ENCODE assay signal across 10 mouse cellular contexts in the genomic region with DNA sequence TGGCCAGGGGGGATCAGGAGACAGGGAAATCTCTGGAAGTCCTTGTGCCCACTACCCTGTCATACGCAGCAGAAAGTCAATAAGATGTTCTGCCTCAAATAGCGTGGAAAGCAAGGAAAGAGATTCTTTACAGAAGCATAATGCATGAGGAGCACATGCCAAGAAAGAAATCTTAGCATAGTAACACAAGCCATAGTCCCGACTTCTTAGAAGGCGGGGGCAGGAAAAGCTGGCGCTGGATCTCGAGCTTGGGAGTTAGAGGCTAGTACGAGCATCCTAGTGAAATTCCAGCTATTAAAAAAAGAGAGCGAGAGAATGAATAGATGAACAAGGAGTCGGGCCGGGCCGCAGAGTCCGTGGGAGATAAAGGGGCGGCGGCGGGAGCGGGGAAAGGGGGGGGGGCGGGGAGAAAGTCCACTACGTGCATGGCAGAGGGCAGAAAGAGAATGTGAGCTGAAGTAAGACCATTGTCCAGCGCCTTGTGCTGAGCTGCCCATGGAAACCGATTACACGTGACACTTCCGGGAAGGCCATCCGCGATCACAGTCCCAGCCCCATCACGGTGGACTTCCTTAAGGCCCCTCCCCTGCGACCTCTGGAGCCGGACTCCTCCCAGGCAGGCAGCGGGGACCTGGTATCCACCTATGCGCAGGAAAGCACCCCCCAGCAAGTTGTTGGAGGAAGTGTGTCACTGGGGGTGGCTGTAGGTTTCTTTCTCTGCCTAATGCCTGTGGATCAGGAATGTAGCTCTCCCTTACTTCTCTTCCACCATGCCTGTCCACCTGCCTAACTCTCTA. TPM values are rescaled to one million over a fixed set of nuclear protein-coding genes. Genes with fewer than 3 reads are reported as not detected.
DNase-seq lines count a peak whose midpoint lies in the region; ATAC-seq lines count a peak whose summit lies in the region.
"Had no signal": no experiment of that assay in that cellular context is flagged by ENCODE, and none has a peak within 500 bp of the region (broad histone marks: within the 10 kb centered on the region; RNA-seq: fewer than 3 reads in every experiment).

No protein-coding gene starts in this region.

- H3K4me1 ChIP-seq in liver, embryonic 11.5 days (replicated peaks; ENCODE audit: control insufficient read depth, insufficient read depth, low read length): peaks cover 13% of the 10 kb centered on the region
- H3K4me1 ChIP-seq in midbrain, embryonic 15.5 days: peaks cover 8% of the 10 kb centered on the region

- ATAC-seq in liver, embryonic 11.5 days (replicated peaks; ENCODE audit: low FRiP score): peak; percentile 62
- peak; percentile 42; the same call in 1 of the 2 replicates for ATAC-seq in midbrain, embryonic 15.5 days (replicated peaks)

- WGBS in liver, embryonic 11.5 days: 16% methylated on average over 28 of the region's 29 CpGs
- 5% methylated on average over 29 of the region's 29 CpGs for WGBS in midbrain, embryonic 15.5 days

- H3K4me3 ChIP-seq in liver, embryonic 11.5 days (ENCODE audit: low read depth, low read length): peak overlapping the region; percentile 44
- H3K4me3 ChIP-seq in midbrain, embryonic 15.5 days: peak overlapping the region; percentile 34

- H3K27ac ChIP-seq in liver, embryonic 11.5 days (ENCODE audit: low read depth, low read length): no peak overlapping the region
- H3K27ac ChIP-seq in midbrain, embryonic 15.5 days: peak overlapping the region; percentile 27; the same call in 1 of the 2 replicates

- H3K36me3 ChIP-seq in liver, embryonic 11.5 days (ENCODE audit: control insufficient read depth, insufficient read depth, low read length): no peaks in the 10 kb centered on the region
- H3K36me3 ChIP-seq in midbrain, embryonic 15.5 days (replicated peaks): no peaks in the 10 kb centered on the region
- H3K36me3 ChIP-seq: G1E had no signal

- H3K9ac ChIP-seq in liver, embryonic 11.5 days (ENCODE audit: low read depth, low read length): peak overlapping the region; percentile 58
- peak overlapping the region; percentile 49 for H3K9ac ChIP-seq in midbrain, embryonic 15.5 days

- peak overlapping the region; percentile 69 for H3K4me2 ChIP-seq in liver, embryonic 11.5 days
- peak overlapping the region; percentile 72 for H3K4me2 ChIP-seq in midbrain, embryonic 15.5 days

- DNase-seq in gastrocnemius, adult 18-20 months (ENCODE audit: low spot score): peak; percentile 46
- DNase-seq in gastrocnemius, adult 8-10 months (ENCODE audit: low spot score in 2 of 2): no peak
- DNase-seq in adrenal gland, postnatal 25 days: peak; percentile 35
- peak; percentile 52 for DNase-seq in gastrocnemius, postnatal 25 days
- DNase-seq in induced T-regulatory cell, adult 2 months (ENCODE audit: low read depth): peak; percentile 61
- peak; percentile 49 for DNase-seq in liver, embryonic 11.5 days (ENCODE audit: low spot score)
- DNase-seq in layer of hippocampus, adult 9-11 months: no peak

- H3K9me3 ChIP-seq in liver, embryonic 11.5 days (ENCODE audit: control insufficient read depth, low read length): no peaks in the 10 kb centered on the region
- no peaks in the 10 kb centered on the region for H3K9me3 ChIP-seq in midbrain, embryonic 15.5 days
- H3K9me3 ChIP-seq: G1E had no signal

- no peaks in the 10 kb centered on the region for H3K27me3 ChIP-seq in liver, embryonic 11.5 days (replicated peaks; ENCODE audit: control insufficient read depth, insufficient read depth, low read length)
- H3K27me3 ChIP-seq in midbrain, embryonic 15.5 days (replicated peaks): no peaks in the 10 kb centered on the region

RNA-seq across cellular contexts. Expression of a gene that starts 12.6 kb away (rescaled TPM):
- total RNA-seq in gastrocnemius, adult 18-20 months (2021): 100 to 1,000 TPM; 167 to 172 TPM
- total RNA-seq in gastrocnemius, adult 8-10 months (2022): 100 to 1,000 TPM; 173 to 188 (median 177) TPM
- 429 and 434 TPM in 2 replicates for total RNA-seq in adrenal gland, postnatal 25 days (2021)
- total RNA-seq in gastrocnemius, postnatal 25 days (2021): 100 to 1,000 TPM; 159 to 174 TPM
- polyA plus RNA-seq in liver, embryonic 11.5 days (2014; fragmentation: Nextera tagmentation; extraction: Ambion mirVana): 459 and 500 TPM in 2 replicates
- polyA plus RNA-seq in midbrain, embryonic 15.5 days (2015; fragmentation: Nextera tagmentation; extraction: Ambion mirVana): 902 and 940 TPM in 2 replicates

RNA-seq across cellular contexts. Expression of a gene that starts 39.4 kb away (rescaled TPM):
- total RNA-seq in gastrocnemius, adult 18-20 months (2021): not detected
- total RNA-seq in gastrocnemius, adult 8-10 months (2022): not detected
- total RNA-seq in adrenal gland, postnatal 25 days (2021): not detected in 2 replicates
- total RNA-seq in gastrocnemius, postnatal 25 days (2021): not detected
- not detected in 2 replicates for polyA plus RNA-seq in liver, embryonic 11.5 days (2014; fragmentation: Nextera tagmentation; extraction: Ambion mirVana)
- not detected in 2 replicates for polyA plus RNA-seq in midbrain, embryonic 15.5 days (2015; fragmentation: Nextera tagmentation; extraction: Ambion mirVana)
- total RNA-seq: G1E; layer of hippocampus, postnatal 14 days had no signal
- polyA plus RNA-seq: G1E had no signal

Comparison
In these comparisons a context has a peak if more than half of its experiments do, and no peak if none do; other contexts are left out.
1. DNase-seq: peak in gastrocnemius, adult 18-20 months (single experiment), adrenal gland, postnatal 25 days (single experiment), gastrocnemius, postnatal 25 days (single experiment), induced T-regulatory cell, adult 2 months (single experiment) and liver, embryonic 11.5 days (single experiment); none in gastrocnemius, adult 8-10 months (0 of 2) and layer of hippocampus, adult 9-11 months (single experiment).